Mouse (Mus musculus) duodenum, adult 2 months (tissue): ENCODE results near the gene Tssc4. TPM values are rescaled to one million over a fixed set of nuclear protein-coding genes. Genes with fewer than 3 reads are reported as not detected.

Experiments
- polyA plus RNA-seq: library from polyadenylated mRNA; depleted of rRNA; stranded (reverse); fragments of >200 nt; gene quantifications from 2 replicates; pipeline ENCODE4 v1.2.3, GENCODE M21; 2012; ENCODE audit warnings: low replicate concordance; rRNA removed

The Tssc4 gene
- 91.0 and 98.8 TPM in 2 replicates for polyA plus RNA-seq

GRCm38 (mm10) chr7:143068882-143069591 is at the start of gene Tssc4:
Gene Tssc4 (plus strand): TSS chr7:143069249.

GRCm38 (mm10) chr7:143052626-143053007 is 16.4 kb upstream of the Tssc4 start, which contains the start of gene Cd81:
Gene Cd81 (plus strand): TSS chr7:143052739.

GRCm38 (mm10) chr7:143094592-143095553 is 25.8 kb downstream of the Tssc4 start, which contains the start of gene Trpm5:
Gene Trpm5 (minus strand): TSS chr7:143094642.

GRCm38 (mm10) chr7:143106062-143106461 is 37.0 kb downstream of the Tssc4 start, which contains the start of gene Kcnq1:
Gene Kcnq1 (plus strand): TSS chr7:143106362.

Other genes with a start within 250 kb of the Tssc4 start
- 1.6 and 2.3 TPM in 2 replicates for gene Th, start 138.1 kb upstream of the Tssc4 start, polyA plus RNA-seq
- 23.9 and 26.3 TPM in 2 replicates for gene Ascl2, start 100.0 kb upstream of the Tssc4 start, polyA plus RNA-seq
- 1.5 and 1.7 TPM in 2 replicates for gene Tspan32, start 64.2 kb upstream of the Tssc4 start, polyA plus RNA-seq
- gene Cd81, start 16.5 kb upstream of the Tssc4 start, polyA plus RNA-seq = 289 and 619 TPM in 2 replicates
- 4.6 and 6.7 TPM in 2 replicates for gene Trpm5, start 25.4 kb downstream of the Tssc4 start, polyA plus RNA-seq
- gene Kcnq1, start 37.1 kb downstream of the Tssc4 start, polyA plus RNA-seq = 37.2 and 52.5 TPM in 2 replicates